Mouse (Mus musculus) heart, postnatal 0 days (tissue): ENCODE measurements around the gene Nr4a3.

Experiments
- CTCF ChIP-seq: IDR thresholded peaks from 2 replicates; pipeline ENCODE4 v1.5.1; 2016; ENCODE audit warnings: antibody characterized with exemption, control low read depth, low read depth
- EP300 ChIP-seq: IDR thresholded peaks from 2 replicates; pipeline ENCODE4 v1.6.1; 2016; ENCODE audit warnings: antibody characterized with exemption, low read depth

DNA sequence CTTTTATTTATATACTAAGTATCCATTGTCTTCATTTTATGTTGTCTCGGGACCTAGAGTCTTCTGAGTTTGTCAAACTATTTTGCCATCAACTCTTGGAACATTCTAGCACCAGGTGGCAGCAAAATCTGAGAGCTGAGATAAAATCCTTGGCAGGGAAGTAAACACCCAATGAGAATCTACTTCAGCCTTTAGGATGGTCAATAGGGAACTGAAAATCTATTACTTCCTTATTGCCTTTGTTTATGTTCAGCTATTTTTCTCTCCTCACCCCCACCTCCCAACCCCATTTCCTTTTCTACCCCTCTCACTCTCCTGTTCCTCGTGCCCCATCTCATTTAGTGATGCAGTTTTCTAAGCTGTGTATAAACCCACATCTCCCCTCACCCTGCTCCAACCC, 63.6 kb downstream of the Nr4a3 start:
- TF ChIP-seq CTCF (no peak), EP300 (no peak)
